Mouse (Mus musculus): ENCODE results near the gene Tmem219. TPM values are rescaled to one million over a fixed set of nuclear protein-coding genes. Genes with fewer than 3 reads are reported as not detected.

Gene Tmem219
- 16.1 and 16.5 TPM in 2 replicates for polyA plus RNA-seq (2015; fragmentation: Nextera tagmentation; extraction: Ambion mirVana)

DNA sequence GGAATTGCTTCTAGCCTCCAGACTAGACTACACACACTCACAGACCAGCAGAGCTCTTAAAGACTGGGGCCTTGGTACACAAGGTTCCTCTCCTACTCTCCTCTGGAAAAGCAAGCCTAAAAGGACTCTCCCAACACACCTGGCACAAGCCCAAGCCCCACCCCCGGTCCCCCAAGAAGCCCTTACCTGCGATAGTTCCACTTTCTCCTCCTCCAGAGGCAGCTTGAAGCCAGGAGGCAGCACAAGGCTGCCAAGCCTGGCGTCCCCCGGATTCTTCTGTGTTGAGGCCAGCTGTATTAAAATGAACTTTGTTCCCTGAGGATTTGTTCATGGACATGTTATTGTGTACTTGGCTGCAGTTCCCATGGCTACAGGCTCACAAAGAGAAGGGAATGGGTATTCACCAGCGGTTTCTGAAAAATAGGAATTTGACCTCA lies at the start of gene Tmem219:
TSS of gene Tmem219 (minus strand) at position 294 of the 437 bp plus-strand sequence.
- H3K36me3 ChIP-seq, result no peaks in the 10 kb centered on the region
- H3K4me3 ChIP-seq (replicated peaks), result no peak within 1 kb of the TSS
- no peaks in the 10 kb centered on the region for H3K9me3 ChIP-seq (replicated peaks)
- H3K4me1 ChIP-seq (replicated peaks), result peaks cover 55% of the 10 kb centered on the region
- H3K9ac ChIP-seq, result no peak within 1 kb of the TSS
- ATAC-seq (ENCODE audit: low read depth), result no peak
- no peak for DNase-seq
- no peaks in the 10 kb centered on the region for H3K27me3 ChIP-seq
- peak within 1 kb of the TSS; percentile 30; the same call in 1 of the 2 replicates for H3K27ac ChIP-seq
- peak within 1 kb of the TSS; percentile 15 for H3K4me2 ChIP-seq
- 65% methylated on average over 5 of the region's 5 CpGs for WGBS (ENCODE audit: insufficient replicate concordance)

DNA sequence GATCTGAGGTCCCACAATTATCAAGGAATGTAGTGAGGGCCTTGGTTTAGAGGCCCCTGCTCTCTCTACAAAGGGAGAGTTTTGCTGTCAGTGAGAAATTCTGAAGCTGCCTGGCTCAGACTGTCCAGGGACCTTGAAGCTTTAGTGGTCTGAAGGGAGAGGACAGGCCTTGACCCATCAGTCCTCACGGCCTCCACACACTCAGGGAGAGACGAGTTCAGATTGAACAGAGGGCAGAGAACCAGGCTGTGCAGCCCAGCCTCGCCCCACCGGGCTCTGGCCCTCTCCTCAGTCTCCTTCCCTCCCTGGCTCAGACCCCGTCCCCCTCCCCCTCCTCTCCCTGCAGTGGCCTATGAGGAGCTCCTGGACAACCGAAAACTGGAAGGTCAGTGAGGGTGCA lies 44.6 kb upstream of the Tmem219 start:
- WGBS (ENCODE audit: insufficient replicate concordance), result 59% methylated on average over 6 of the region's 6 CpGs
- DNase-seq (no peak), ATAC-seq (ENCODE audit: low read depth) (no peak)
- no peak overlapping the region for H3K4me2 ChIP-seq
- no peaks in the 10 kb centered on the region for H3K36me3 ChIP-seq
- H3K4me1 ChIP-seq (replicated peaks), result no peaks in the 10 kb centered on the region
- no peak overlapping the region for H3K9ac ChIP-seq
- H3K4me3 ChIP-seq (replicated peaks), result no peak overlapping the region
- no peaks in the 10 kb centered on the region for H3K9me3 ChIP-seq (replicated peaks)
- H3K27ac ChIP-seq, result no peak overlapping the region
- H3K27me3 ChIP-seq, result peaks cover 17% of the 10 kb centered on the region

DNA sequence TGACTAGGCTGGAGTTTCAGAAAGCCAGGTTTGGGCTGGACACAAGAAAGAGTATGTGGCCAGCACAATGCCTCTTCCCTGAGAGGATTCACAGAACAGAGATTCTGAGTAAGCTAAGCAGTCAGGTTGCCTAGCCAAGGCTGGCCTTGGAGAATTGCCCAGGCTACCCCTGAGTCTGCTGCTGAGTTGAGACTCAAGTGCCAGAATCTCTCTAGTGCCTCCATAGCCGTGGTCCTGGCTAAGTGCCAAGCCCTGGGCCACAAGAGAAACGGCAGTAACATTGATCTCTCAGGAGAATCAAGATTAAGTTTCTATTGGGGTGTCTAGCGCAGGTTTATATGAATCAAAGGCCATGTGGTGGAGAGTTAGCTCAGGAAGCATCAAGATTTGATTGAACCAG lies 42.9 kb upstream of the Tmem219 start:
- Histone ChIP-seq H3K27me3 (peaks cover 21% of the 10 kb centered on the region), H3K4me1 (replicated peaks) (no peaks in the 10 kb centered on the region), H3K27ac (no peak overlapping the region), H3K4me3 (replicated peaks) (no peak overlapping the region), H3K9me3 (replicated peaks) (no peaks in the 10 kb centered on the region), H3K36me3 (no peaks in the 10 kb centered on the region), H3K4me2 (no peak overlapping the region), H3K9ac (no peak overlapping the region)
- WGBS (ENCODE audit: insufficient replicate concordance), result 43% methylated on average over 3 of the region's 3 CpGs
- DNase-seq (no peak), ATAC-seq (ENCODE audit: low read depth) (no peak)

DNA sequence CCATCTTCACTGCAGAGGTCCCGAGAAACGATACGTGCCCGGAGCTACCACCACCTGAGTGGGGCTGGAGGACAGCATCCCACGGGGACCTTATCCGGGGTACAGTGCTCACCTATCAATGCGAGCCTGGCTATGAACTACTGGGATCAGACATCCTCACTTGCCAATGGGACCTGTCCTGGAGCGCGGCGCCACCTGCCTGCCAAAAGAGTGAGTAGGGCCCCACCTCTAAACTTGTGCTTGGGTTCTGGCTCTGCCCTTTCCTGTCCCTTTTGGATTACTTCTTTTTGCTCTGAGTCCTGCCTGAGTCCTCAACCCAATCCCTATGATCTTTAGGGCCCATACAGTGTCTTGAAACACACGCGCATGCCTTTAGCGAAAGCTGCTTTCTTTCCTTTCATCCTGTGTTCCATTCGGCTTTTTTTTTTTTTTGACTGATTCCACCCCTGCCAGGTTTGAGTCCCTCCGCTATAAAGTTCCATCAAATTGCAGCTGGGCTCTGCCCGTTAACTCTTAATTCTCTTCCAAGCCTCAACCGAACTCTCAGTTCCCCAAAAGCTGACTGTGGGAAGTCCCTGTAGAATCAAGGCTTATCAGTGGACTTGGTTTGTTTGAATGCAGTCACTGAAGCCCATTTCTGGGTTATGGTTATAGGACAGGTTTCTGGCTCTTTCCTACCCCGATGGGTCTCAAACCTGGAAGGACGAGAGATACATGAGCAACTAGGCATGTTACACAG lies 41.0 kb upstream of the Tmem219 start:
- 37% methylated on average over 19 of the region's 19 CpGs for WGBS (ENCODE audit: insufficient replicate concordance)
- no peak for DNase-seq
- Histone ChIP-seq H3K9ac (no peak overlapping the region), H3K27me3 (peaks cover 21% of the 10 kb centered on the region), H3K9me3 (replicated peaks) (no peaks in the 10 kb centered on the region), H3K27ac (no peak overlapping the region), H3K36me3 (no peaks in the 10 kb centered on the region), H3K4me2 (no peak overlapping the region), H3K4me1 (replicated peaks) (no peaks in the 10 kb centered on the region), H3K4me3 (replicated peaks) (no peak overlapping the region)
- ATAC-seq (ENCODE audit: low read depth), result no peak

DNA sequence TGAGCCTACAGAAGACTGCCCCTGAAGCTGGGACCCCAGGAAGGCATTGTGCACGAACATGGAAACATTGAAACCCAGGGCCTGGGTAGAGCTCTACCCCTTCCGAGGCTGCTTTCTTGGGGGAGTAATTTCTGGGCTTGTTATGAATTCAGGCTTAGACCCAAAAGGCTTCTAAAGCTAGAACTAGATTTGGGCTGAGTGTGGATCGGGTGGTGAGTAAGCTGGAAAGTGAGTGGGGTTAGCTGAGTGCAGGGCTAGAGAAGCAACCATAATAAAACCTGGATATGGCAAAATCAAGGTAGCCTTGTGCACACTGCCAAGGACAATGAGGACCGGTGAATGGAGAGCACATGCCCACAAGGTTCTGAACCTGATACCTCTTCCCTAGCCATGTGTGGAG lies 39.2 kb upstream of the Tmem219 start:
- DNase-seq, result no peak
- 71% methylated on average over 4 of the region's 4 CpGs for WGBS (ENCODE audit: insufficient replicate concordance)
- Histone ChIP-seq H3K9me3 (replicated peaks) (no peaks in the 10 kb centered on the region), H3K9ac (no peak overlapping the region), H3K4me1 (replicated peaks) (no peaks in the 10 kb centered on the region), H3K4me2 (no peak overlapping the region), H3K27me3 (peaks cover 21% of the 10 kb centered on the region), H3K36me3 (no peaks in the 10 kb centered on the region), H3K27ac (no peak overlapping the region), H3K4me3 (replicated peaks) (no peak overlapping the region)
- ATAC-seq (ENCODE audit: low read depth), result no peak

DNA sequence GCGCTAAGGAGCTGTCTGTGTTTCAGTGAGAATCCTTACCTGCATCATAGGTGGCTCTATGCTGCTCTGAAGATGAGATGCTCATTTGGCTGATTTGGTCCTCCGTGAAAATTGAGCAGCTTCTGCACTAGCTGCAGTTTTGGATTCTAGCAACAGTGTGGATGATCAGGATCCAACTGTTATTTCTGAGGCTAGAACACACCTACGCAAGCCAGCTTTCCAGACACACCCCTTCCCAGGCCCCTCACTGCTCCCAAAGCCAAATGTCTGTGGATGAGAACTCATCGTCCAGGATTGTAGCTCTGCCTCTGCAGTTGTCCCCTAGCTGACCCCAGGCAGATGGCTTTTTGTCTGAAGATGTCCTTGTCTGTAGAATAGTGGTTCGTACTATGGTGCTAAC lies 38.4 kb upstream of the Tmem219 start:
- 75% methylated on average over 5 of the region's 5 CpGs for WGBS (ENCODE audit: insufficient replicate concordance)
- no peaks in the 10 kb centered on the region for H3K9me3 ChIP-seq (replicated peaks)
- H3K4me2 ChIP-seq, result no peak overlapping the region
- H3K27ac ChIP-seq, result no peak overlapping the region
- no peak for DNase-seq
- no peak overlapping the region for H3K4me3 ChIP-seq (replicated peaks)
- H3K27me3 ChIP-seq, result peaks cover 21% of the 10 kb centered on the region
- no peaks in the 10 kb centered on the region for H3K36me3 ChIP-seq
- H3K4me1 ChIP-seq (replicated peaks), result no peaks in the 10 kb centered on the region
- no peak overlapping the region for H3K9ac ChIP-seq
- no peak for ATAC-seq (ENCODE audit: low read depth)

DNA sequence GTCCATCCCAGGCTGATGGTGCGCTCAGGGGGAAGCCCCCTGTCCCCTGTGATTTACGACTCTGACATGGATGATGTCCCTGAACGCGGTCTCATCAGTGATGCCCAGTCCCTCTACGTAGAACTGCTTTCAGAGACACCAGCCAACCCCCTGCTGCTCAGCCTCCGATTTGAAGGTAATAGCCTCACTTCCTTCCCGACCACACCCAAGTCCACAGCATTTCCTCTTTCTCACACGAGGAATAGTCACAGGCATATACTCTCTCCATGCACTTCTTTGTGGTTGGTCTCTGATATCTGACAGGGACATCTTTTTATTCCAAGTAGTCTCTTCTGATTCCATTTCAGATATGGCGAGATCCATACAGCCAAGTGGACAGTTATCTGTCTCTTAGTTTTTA lies 37.1 kb upstream of the Tmem219 start:
- Histone ChIP-seq H3K9ac (no peak overlapping the region), H3K4me2 (no peak overlapping the region), H3K4me1 (replicated peaks) (no peaks in the 10 kb centered on the region), H3K9me3 (replicated peaks) (no peaks in the 10 kb centered on the region), H3K4me3 (replicated peaks) (no peak overlapping the region), H3K27ac (no peak overlapping the region), H3K27me3 (peaks cover 21% of the 10 kb centered on the region), H3K36me3 (no peaks in the 10 kb centered on the region)
- DNase-seq, result no peak
- no peak for ATAC-seq (ENCODE audit: low read depth)
- WGBS (ENCODE audit: insufficient replicate concordance), result 37% methylated on average over 9 of the region's 9 CpGs

DNA sequence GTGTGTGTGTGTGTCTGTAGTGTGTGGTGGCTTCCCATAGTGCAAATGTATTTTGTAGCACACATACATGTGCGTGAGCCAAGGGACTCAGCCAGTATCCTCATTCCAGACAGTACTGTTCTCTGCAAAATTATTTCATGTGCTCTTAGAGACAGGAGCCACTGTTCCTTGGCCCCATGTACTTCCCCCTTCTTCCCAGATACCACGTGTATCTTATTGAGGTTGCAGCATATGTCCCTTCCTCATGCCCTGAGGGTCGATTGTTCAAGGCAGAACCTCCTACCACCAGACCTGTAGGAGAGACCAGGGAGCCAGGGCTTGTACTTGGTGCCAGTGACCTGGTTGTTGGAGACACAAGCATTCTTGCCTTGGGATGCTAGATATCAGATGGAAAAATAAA lies 32.4 kb upstream of the Tmem219 start:
- H3K9ac ChIP-seq, result no peak overlapping the region
- no peak for ATAC-seq (ENCODE audit: low read depth)
- no peaks in the 10 kb centered on the region for H3K9me3 ChIP-seq (replicated peaks)
- H3K4me2 ChIP-seq, result no peak overlapping the region
- DNase-seq, result no peak
- peaks cover 38% of the 10 kb centered on the region for H3K27me3 ChIP-seq
- no peak overlapping the region for H3K27ac ChIP-seq
- H3K36me3 ChIP-seq, result no peaks in the 10 kb centered on the region
- H3K4me3 ChIP-seq (replicated peaks), result no peak overlapping the region
- WGBS (ENCODE audit: insufficient replicate concordance), result 38% methylated on average over 3 of the region's 3 CpGs
- peaks cover 11% of the 10 kb centered on the region for H3K4me1 ChIP-seq (replicated peaks)

DNA sequence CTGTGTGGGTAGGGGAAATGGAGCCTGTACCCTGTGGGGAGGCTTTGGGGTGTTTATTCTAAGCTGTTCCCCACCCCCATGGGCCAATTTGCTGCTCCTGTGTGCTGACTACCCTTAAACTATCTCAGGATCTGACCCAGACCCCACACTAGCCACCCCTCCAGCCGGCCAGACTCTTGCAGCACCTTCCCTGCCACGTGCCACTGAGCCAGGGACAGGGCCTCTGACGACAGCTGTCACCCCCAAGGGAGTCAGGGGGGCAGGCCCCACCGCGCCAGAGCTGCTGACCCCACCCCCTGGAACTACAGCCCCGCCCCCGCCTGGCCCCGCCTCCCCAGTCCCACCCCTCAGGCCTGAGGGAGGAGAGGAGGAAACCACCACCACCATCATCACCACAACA lies 29.9 kb upstream of the Tmem219 start:
- under 1% methylated on average over 8 of the region's 8 CpGs for WGBS (ENCODE audit: insufficient replicate concordance)
- H3K27ac ChIP-seq, result no peak overlapping the region
- DNase-seq (no peak), ATAC-seq (ENCODE audit: low read depth) (no peak)
- no peaks in the 10 kb centered on the region for H3K9me3 ChIP-seq (replicated peaks)
- H3K4me1 ChIP-seq (replicated peaks), result peaks cover 20% of the 10 kb centered on the region
- H3K36me3 ChIP-seq, result no peaks in the 10 kb centered on the region
- no peak overlapping the region for H3K4me3 ChIP-seq (replicated peaks)
- no peak overlapping the region for H3K4me2 ChIP-seq
- no peak overlapping the region for H3K9ac ChIP-seq
- peaks cover 55% of the 10 kb centered on the region for H3K27me3 ChIP-seq

DNA sequence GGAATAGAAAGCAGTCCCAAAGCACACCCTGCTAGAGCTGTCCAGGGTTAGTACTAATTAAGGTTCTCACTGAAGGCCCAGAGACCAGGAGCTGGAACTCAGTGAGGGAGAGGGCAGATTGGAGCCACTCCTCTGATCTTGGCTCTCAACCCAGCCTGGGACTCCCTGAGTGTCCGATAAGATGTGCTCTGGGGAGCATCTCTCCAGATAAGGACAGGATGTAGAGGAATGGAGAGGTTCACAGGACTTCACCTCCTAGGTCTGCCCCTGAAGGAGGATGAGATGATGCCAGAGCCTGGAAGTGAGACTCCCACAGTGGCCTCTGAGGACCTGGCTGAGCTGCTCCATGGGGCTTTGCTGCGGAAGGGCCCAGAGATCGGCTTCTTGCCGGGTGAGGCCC lies 29.0 kb upstream of the Tmem219 start:
- Histone ChIP-seq H3K27ac (no peak overlapping the region), H3K9ac (no peak overlapping the region), H3K4me3 (replicated peaks) (no peak overlapping the region), H3K9me3 (replicated peaks) (no peaks in the 10 kb centered on the region), H3K36me3 (0 out of 2 replicates have a peak, but pooled peaks cover 3% of the 10 kb centered on the region), H3K4me2 (no peak overlapping the region), H3K27me3 (peaks cover 55% of the 10 kb centered on the region), H3K4me1 (replicated peaks) (peaks cover 20% of the 10 kb centered on the region)
- WGBS (ENCODE audit: insufficient replicate concordance), result 19% methylated on average over 4 of the region's 4 CpGs
- DNase-seq (no peak), ATAC-seq (ENCODE audit: low read depth) (no peak)

DNA sequence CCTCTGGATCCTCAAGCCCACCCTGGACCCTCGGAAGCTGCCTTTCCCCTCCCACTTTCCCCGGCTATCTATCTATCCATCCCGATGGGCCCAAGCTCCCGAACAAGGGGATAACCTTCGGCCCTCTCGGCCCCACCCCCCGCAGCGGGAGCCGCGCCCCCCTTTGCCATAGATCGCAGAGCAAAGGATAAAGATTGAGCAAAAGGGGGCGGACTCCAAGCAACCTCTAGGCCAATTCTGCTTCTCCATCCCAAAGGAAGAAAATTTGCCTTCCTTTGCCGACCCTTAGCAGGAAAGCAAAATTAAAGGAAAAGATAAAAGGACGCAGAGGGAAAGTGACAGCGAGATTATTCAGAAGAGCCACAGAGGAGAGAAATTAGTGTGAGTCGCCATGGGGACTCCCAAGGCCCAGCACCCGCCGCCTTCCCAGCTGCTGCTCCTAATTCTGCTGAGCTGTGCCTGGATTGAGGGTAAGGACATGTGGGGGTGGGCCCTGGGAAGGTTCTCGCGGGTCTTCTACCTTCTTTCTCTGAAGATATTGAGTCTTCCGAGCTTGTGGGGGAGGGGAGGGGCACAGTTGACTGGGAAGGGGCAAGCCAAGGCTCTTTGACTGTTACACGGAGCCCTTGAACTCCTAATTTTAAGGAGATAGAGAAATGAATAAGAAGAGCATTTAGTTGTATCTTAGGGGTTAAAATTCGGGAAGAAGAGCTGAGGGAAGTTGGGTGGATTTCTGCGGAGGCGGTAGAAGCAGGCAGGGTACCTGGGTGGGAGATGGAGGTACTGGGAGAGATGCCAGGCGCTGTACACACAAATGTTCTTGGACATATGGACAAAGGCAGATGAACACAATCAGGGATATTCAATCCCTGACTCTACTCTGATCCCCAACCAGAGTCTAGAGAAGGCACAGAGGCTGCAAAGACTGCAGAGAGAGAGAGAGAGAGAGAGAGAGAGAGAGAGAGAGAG lies 28.2 kb upstream of the Tmem219 start:
- 0 out of 2 replicates have a peak, but pooled peaks cover 3% of the 10 kb centered on the region for H3K36me3 ChIP-seq
- DNase-seq (no peak), ATAC-seq (ENCODE audit: low read depth) (no peak)
- H3K9me3 ChIP-seq (replicated peaks), result no peaks in the 10 kb centered on the region
- H3K27me3 ChIP-seq, result peaks cover 55% of the 10 kb centered on the region
- H3K27ac ChIP-seq, result no peak overlapping the region
- no peak overlapping the region for H3K9ac ChIP-seq
- 8% methylated on average over 26 of the region's 26 CpGs for WGBS (ENCODE audit: insufficient replicate concordance)
- peak overlapping the region; percentile 83; the same call in 1 of the 2 replicates for H3K4me2 ChIP-seq
- H3K4me1 ChIP-seq (replicated peaks), result peaks cover 20% of the 10 kb centered on the region
- H3K4me3 ChIP-seq (replicated peaks), result 0 out of 2 replicates have a peak overlapping the region, but pooled peaks have one; percentile 6
